Mouse (Mus musculus) erythroblast, adult 5-6 weeks (primary cell): ENCODE data around the gene Unc5c. TPM values are rescaled to one million over a fixed set of nuclear protein-coding genes. Genes with fewer than 3 reads are reported as not detected.

Source experiments
- ATAC-seq: replicated peaks from 2 replicates; pipeline ENCODE4 v1.8.0; 2016; ENCODE audit warnings: moderate number of reproducible peaks, mild to moderate bottlenecking, moderate TSS enrichment, inconsistent platforms; ENCODE audit not compliant: poor library complexity, low FRiP score, severe bottlenecking
- total RNA-seq, 2 experiments: library from RNA; stranded (forward) in 1 of 2; stranded (reverse) in 1 of 2; fragments of 150-400 nt in 1 of 2; fragments of 200-764, 138-1000 nt in 1 of 2; gene quantifications; 2 replicates each; pipeline versions ENCODE4 v1.2.3 to v1.2.4; 2015 to 2017; ENCODE audit warnings: low replicate concordance in 2 of 2

Gene Unc5c
- not detected in 2 replicates for total RNA-seq (2015; ENCODE audit: low replicate concordance)
- not detected in 2 replicates for total RNA-seq (2017; ENCODE audit: low replicate concordance)

DNA sequence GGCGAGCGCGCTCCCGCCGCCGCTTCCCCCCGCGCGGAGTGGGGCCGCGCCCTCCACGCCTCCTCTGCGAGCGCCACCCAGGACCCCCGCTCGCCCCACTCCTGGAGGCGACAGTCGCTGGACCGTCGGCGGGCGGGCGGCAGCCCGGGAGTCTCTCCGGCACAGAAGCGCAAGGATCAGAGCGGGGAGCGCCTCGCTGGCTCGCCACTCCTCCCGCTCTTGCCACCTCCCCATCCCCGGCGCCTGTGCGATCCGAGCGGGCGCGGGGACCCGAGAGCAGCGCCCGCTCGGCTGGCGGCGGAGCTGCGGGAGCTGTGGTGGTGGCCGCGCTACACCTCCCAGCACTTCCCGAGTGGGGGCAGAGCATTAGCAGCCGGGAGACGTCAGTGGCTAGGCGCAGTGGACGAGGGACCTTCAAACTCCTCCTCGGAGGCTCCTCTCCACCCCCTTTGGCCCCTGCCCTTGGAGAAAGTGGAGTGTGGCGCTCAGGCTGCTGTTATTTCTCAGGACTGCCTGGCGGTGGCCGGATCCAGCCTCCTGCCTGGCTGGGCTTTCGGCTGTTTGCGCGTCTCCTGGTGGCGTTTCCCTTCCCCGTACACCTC, at the start of gene Unc5c:
Unc5c (plus strand) TSS at position 113 of the 602 bp plus-strand sequence.
- no peak for ATAC-seq

DNA sequence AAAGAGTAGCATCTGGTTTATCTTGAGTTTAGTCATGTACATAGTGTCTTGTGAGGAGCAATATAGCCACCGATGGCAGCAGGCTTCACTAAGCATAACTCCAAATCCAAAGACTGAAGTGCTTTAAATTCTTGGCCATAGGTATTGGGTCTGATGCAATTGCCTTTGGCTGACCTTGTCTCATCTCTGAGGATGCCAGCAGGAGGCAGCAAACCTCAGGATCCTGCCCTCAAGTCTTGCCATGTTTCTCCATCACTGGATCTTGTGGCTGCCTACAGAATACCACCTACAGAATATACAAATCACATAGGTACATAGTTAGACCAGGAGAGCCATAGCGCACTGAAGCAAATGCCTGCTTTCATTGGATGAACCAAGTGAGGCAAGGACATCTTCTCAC, 7.5 kb upstream of the Unc5c start:
- ATAC-seq, result no peak

DNA sequence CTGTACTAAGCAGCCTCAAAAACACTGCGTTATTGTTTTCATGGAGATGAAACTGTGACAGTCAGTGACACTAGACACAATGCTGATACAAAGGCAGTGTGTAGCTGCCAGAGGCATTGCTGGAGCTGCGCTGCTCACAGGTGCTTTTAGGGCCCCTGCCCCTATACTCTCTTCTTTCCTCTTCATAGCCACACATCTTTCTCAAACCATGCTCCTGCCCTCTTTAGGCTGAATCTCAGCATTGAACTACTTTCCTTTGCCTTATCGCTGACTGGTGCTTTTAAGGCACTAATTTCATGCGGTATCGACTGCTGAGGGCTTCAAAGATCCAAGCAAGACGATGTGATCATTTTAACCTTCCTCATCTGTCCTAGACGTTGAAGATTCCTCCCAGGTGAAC, 2.5 kb upstream of the Unc5c start:
- ATAC-seq, result no peak

DNA sequence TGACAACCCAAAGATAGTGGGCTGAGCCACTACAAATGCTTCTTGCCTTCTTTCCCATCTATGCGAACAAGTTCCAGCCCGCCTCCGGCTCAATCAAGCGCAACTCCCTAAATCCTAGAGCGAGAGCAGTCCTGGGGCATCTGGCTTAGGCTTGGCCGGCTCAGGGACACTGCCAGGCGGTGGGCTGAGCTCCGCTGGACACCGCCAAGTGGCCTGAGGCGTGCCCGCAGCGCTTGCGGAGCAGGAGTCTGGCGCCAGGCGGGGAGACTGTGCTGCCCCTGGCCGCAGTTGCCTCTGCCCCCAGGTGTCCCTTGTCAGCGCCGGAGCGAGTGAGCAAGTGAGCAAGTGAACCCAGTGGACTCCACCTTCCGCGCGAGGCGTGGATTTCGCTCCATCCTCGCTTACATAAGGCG, 319 bp upstream of the Unc5c start:
- ATAC-seq, result no peak

DNA sequence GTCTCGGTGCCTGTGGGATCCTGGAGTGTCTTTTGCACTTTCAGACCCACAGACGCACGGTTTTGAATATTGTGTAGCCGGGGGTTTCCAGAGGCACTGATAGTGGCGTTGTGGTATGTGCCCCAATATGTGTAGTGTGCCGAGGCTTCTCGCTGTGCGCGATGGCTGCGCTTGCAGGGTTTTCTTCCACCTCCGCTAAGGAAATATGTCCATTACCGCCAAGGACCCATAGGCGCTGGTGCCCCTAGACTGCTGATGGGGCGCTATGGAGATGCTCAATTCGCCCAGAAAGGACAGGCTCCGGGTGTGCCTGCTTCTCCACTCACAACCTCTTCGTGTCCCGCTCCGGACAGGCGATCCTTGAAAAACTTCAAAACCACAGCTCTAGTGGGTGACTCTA, 1.0 kb downstream of the Unc5c start:
- no peak for ATAC-seq

DNA sequence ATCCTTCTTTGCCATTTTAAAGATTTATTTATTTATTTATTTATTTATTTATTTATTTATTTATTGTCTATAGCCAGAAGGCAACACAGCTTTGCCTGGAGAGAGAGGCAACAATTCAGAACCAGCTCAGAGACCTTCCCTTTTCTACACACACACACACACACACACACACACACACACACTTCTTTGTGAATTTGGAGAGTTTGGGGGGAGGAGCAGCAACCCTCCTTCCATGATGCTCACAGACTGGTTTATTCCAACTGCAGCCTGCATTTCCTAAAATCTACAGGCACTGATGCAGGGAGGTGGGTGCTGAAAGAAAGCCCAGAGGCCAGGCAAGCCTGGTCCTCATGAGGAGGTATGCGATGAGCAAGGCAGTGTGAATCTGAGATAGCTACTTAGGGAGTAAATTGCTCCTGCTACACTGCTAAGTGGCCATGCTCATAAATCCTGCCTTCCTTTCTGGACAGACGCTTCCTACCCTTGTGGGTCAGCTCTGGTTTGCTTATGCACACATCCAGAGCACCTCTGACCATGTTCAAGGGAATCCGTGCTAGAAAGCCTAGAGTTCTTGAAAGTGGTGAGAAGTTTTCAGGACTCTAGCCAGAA, 1.8 kb downstream of the Unc5c start:
- no peak for ATAC-seq

DNA sequence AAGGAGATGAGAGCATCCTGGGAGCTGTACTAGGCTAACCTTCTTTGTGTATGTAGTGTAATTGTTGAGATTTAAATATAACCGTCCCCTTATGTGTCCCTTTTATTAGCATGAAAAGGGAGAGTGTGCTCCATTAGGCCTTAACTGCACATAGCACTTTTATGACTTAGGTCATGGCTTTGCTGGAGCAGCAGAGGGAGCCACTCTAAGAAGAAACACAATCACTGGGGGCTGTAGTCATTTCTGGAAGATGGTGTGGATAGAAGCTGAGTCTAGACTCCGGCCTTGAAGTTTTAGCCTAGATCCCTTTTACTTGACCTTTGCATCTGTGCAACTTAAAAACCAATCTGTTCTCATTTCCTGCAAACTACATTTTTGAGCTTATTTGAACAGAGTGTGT, 4.3 kb downstream of the Unc5c start:
- ATAC-seq, result no peak

DNA sequence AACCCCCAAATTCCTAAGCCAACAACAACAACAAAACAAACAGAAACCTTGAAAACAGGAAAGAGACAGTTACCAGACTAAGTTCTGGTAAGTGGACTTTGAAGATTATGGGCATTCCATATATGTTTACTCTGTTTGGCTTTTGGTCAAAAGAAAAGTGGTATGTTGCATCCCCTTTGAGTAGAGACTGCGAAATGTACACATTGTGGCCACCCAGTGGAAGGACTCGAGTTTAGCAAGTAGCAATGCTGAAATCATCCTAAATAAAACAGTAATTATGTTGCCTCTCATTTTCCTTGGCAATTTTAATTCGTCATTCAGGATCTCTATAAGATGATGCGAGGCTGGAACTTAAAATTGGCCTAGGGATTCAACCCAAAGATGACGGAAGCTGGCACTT, 8.2 kb downstream of the Unc5c start:
- ATAC-seq, result no peak

DNA sequence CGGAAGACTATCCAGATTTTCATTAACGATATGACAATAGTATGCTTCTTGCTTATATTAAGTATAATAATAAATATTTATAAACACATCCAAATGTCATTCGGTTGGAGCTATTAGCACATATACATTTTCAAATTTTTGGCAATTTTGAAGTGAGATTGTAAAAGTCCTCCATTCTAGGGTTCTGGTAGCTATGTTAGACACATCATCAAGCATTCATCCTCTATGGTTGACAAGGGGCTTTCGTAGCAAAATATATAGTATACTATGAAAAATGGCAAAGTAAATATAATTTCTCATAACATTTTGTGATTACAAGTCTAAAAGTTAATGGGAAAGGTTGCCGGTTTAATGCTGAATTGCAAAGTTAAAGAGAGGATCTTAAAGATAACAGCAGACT, 10.4 kb downstream of the Unc5c start:
- ATAC-seq, result no peak

DNA sequence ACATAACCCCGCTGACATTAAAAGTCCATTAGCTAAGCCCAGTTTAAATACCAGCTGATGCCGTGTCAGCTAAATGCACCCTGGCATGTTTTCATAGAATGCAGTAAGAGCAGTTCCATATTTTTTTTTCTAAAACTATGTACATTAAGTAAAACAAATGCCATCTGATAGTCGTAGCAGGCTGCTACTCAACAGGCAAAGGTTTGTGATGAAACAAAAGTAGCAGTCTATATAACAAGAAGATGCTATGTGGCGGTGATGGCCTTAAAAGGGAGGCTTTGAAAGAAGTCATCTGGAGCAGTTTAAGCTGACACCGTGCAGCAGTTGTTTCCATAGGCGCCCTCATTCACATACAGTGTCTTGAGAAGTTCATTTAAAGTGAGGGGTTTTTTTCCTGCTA, 10.9 kb downstream of the Unc5c start:
- ATAC-seq, result no peak

DNA sequence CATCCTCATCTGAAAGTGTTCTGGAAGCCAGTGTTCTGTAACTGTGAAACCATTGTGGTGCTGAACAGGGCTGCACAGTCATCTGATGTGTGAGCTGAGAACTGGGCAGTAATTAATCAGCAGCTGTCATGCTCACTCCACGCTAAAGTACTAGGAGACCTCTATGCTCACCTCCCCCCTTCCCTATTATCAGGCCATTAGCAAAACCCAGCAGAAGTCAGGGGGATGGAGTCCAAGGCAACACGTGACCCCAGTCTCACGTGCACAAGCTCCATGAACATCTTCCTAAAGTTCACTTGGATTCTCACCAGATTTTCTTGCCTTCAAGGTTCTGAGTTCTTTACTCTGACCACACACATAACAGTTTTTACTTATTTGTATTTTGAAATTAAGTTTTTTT, 11.7 kb downstream of the Unc5c start:
- ATAC-seq, result no peak

DNA sequence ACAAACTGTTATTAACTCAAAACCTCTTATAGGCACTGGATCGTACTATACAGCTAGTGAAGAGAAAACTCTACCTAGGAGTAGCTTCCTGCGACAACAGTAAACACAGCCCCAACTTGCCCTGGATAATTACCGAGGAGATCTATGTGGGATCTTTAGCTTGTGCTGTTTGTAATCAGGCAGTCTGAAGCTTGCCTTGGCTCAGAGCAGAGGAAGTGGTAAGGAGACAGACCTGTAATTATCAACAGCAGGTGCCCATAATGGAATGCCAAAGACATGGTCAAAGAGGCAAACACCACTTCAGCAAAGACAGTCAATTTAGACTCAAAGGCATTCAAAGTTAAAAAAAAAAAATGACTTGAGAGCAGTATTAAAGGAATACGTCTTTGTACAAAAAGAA, 17.4 kb downstream of the Unc5c start:
- no peak for ATAC-seq

DNA sequence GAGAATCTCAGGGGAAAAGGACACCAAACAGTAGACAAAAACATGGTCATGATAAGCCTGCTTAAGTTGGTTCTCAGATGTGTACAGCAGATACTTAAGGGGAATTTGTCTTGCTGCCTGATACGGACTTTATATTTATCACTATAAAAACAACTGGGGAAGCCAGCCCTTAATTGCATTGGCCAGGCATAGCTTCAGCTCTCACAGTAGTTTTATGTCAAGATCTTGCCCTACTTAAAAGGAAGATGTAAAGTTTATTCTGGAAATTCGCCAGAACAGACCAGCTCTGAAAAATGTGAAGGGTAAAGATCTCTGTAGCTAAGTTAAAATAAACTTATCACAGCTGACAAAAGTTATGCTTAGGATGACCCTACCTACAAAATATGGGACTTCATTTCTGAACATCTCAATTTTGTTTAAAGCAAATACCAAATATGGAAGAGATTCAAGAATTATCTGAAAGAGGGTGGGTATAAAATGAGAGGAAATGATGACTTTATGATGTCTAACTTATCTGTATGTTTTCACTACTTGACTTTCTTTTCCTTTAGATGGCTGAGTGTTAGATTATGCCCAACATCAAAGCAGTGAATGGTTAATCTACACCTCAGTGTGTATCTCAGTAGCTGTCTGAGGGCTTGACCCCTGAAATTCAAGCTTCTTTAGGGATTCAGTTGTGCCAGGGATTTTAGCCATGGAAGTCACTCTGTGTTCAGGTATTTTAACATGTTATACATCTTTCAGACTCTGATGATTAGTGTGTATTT, 18.8 kb downstream of the Unc5c start:
- no peak for ATAC-seq

DNA sequence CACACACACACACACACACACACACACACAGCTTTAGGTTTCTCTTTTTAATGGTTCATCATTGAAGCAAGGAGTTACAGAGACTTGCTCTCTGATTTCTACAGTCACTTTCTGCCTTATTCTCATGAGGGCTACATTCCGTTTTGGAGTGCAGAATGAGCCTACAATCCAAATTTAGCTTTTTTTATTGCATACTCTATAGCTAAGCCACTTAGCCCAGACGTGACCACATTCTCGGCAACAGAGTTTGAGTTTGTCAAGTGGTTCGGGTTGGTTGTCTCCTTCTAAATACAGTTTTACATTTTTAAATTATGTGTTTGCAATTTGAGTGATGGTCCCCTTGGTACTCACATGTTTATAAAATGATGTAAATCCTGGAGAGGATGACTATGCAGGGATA, 20.2 kb downstream of the Unc5c start:
- no peak for ATAC-seq

DNA sequence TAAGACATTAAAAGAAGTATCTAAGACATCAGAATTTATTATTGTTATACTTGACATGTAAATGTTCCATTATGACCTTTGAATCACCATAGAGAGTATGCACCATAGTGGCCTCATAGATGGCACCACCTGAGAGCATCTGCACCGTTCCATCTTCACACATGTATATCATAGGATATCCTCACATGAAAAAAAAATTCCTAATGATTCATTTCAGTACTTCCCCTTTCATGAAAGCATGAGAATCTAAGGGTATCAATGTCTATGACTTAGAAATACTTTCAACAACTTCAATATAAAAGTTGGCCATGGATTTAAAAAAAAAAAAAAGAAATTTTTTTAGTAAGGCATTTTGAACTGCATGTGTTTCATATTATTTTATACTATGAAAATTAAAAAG, 25.6 kb downstream of the Unc5c start:
- ATAC-seq, result no peak

DNA sequence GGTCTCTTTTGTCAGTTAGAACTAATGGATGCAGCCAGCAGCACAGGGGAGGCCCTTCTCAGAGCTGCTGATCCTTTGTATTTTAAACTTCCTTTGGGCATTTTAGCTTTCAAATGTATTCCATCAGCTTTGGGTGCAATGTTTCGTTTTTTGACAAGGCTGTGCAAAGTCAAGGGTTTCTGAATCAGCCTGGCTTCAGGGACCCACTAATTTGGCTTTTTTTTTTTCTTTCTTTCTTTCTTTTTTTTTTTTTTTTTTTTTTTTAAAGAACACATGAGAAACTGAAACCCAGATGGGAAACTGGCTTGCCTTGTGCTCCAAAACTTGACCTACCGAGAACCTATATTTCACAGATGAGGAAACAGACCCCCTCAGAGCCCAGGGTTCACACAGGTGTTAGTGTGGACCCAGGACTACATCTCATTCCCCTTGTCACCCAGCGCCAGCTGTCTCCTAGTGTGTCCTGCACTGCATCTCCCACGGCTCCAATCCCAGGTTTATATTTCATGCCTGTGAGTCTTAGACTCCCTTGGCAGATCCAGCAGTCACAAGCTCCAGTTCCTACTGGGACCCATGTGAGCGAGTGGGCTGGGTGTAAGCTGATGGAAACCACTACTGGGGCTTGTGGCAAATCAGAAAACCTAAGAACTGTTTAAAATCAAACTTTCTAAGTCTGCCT, 26.4 kb downstream of the Unc5c start:
- no peak for ATAC-seq

DNA sequence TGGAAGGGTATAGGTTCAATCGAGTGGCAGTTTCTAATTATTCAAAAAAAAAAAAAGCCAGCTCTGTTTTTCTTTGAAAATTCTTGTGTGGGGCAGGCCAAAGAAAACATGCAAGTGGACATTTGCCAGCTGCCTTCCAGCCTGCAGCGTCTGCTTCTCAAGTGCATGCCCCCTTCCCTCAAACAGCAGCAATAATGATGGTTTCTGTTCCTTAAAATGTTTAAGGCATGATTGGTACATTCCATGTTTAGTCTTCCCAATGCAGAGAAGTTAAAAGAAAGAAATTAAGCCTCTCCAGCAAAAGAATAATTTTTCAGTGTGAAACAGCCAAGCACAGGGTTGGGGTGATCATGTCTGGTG, 26.9 kb downstream of the Unc5c start:
- no peak for ATAC-seq

DNA sequence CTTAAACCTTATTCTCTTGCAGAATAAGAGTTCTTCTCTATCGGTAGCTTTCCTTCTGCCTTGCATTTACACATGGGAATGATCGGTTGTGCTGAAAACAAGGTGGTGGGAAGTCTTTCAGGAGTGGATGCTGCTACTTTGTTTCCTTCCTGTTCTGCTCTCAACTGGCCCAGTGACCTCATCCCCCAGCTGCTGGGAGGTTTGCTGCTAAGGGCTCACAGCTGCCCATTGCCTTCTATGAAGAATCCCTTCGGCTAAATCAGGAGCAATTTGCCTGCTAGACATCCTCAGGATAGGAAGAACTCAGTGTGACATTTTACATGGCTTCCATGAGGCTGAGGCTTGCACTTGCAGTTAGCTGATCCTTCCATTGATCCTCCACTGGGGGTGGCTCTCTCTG, 28.0 kb downstream of the Unc5c start:
- no peak for ATAC-seq

DNA sequence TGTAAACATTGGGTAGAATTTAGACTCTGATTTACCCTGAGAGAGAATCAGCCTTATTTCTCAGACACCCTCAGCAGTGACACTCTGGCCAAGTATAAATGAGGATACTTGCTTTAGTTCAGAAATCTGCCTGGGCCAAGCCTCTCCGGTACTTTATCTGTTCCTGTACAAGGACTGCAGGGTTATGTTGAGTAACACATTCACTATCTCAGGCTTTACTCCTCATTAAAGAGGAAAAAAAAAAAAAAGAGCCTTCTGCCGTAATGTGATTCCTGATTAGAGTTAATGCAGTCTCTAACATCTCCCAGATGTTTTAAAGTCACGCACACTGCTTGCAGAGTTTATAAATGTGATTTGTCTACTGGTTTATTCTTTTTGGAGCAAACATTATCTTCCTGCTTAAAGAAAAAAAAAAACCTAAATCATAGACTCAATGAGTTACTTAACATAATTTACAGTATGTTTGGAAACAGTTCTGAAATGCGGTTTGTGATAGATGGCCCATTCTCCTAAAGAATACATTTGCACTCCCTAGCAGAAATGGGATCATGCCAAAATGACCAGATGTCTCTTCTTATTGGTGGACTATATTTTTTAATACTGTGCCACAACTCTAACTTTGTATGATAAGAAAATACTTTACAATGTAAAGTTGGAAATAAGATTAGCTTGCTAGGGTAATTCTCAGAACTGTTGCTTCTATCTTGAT, 33.5 kb downstream of the Unc5c start:
- no peak for ATAC-seq

DNA sequence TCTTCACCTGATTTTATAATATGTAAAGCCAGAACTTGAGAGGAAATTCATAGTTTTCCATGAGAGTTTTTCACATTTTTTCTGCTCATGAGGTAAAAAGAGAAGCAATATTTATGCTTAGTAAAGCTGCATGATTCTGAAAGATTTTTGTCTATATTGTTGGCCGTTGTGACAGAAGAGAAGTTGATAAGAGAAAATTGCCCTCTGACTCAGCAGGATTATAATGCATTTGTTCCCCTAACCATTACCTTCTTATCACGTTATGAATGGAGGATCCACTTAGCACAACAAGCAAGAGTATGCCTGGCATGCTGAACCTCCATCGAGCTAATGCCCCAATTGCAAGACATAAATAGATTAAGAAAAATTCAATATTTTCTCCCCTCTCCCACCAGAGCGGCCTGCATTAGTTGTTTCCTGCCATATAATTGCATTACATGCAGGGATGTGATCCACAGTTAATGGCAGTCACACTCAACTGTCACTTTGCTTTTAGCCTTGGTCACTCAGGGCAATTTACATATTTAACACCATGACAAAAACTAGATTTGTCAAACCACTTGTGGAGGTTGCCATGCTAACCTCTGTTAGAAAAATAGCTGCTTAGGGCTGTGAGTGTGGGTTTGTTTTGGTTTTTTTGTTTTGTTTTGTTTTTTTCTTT, 37.0 kb downstream of the Unc5c start:
- ATAC-seq, result no peak
